Mouse (Mus musculus): ENCODE measurements around the gene Vmn1r26. TPM values are rescaled to one million over a fixed set of nuclear protein-coding genes. Genes with fewer than 3 reads are reported as not detected.
"Not testable (repeated sequence)": the region's sequence is repeated elsewhere in the genome, so short reads cannot be mapped to it uniquely, and the experiment has no call there.

Gene Vmn1r26
- polyA plus RNA-seq (2017; shearing (Covaris generic)): not detected

GRCm38 (mm10) chr6:58015059-58015458 is at the start of gene Vmn1r26:
Gene Vmn1r26 (minus strand): TSS chr6:58015159.
- ATAC-seq: no peak

GRCm38 (mm10) chr6:58044025-58044424 is 29.1 kb upstream of the Vmn1r26 start:
- no peak for ATAC-seq

- ATAC-seq: not testable (repeated sequence)
These were observed 2.5 kb upstream of the Vmn1r26 start for GRCm38 (mm10) chr6:58017478-58017877.

- no peak for ATAC-seq
These were observed 34.2 kb downstream of the Vmn1r26 start, which contains the start of gene Vmn1r25 for GRCm38 (mm10) chr6:57980710-57981109. Gene Vmn1r25 (minus strand): TSS chr6:57980810.

GRCm38 (mm10) chr6:57961403-57961802 is 53.6 kb downstream of the Vmn1r26 start, which contains the start of gene Vmn1r24:
Gene Vmn1r24 (minus strand): TSS chr6:57961503.
- not testable (repeated sequence) for ATAC-seq

Other genes starting within 250 kb of the Vmn1r26 start
- 10 to 100 TPM; 10.1 to 11.8 TPM for gene Vopp1, start 190.0 kb downstream of the Vmn1r26 start, polyA plus RNA-seq (2017; shearing (Covaris generic))
- gene Vmn1r21, start 164.8 kb downstream of the Vmn1r26 start, polyA plus RNA-seq (2017; shearing (Covaris generic)): not detected
- not detected for gene Vmn1r22, start 107.1 kb downstream of the Vmn1r26 start, polyA plus RNA-seq (2017; shearing (Covaris generic))
- not detected for gene Vmn1r23, start 88.3 kb downstream of the Vmn1r26 start, polyA plus RNA-seq (2017; shearing (Covaris generic))
- gene Vmn1r24, start 53.7 kb downstream of the Vmn1r26 start, polyA plus RNA-seq (2017; shearing (Covaris generic)): not detected
- gene Vmn1r25, start 34.3 kb downstream of the Vmn1r26 start, polyA plus RNA-seq (2017; shearing (Covaris generic)): not detected
- gene Vmn1r27, start 203.7 kb upstream of the Vmn1r26 start, polyA plus RNA-seq (2017; shearing (Covaris generic)): not detected
- under 1 TPM in 1 of 2 experiments, not detected in 1; 0.04 TPM for gene Vmn1r28, start 246.9 kb upstream of the Vmn1r26 start, polyA plus RNA-seq (2017; shearing (Covaris generic))